Mouse (Mus musculus) liver, adult 2 months (tissue): ENCODE data around the gene Gm20498. TPM values are rescaled to one million over a fixed set of nuclear protein-coding genes. Genes with fewer than 3 reads are reported as not detected.
"Not testable (repeated sequence)": the region's sequence is repeated elsewhere in the genome, so short reads cannot be mapped to it uniquely, and the experiment has no call there.

Source experiments
- DNase-seq: peaks from one replicate; pipeline ENCODE4 v3.0.0-alpha.2; 2011; ENCODE audit warnings: low read depth, low spot score; ENCODE audit errors: extremely low read depth
- H3K27ac ChIP-seq: fragments of 200-500 bp; replicated peaks from 2 replicates; pipeline ENCODE4 v1.5.1; 2012; ENCODE audit warnings: low read depth, mild to moderate bottlenecking, control low read depth, inconsistent platforms, low read length; ENCODE audit not compliant: insufficient read depth
- H3K27me3 ChIP-seq: fragments of 200-500 bp; 2 replicates; pipeline ENCODE4 v1.6.1; 2012; ENCODE audit warnings: mild to moderate bottlenecking, moderate library complexity, low read length, inconsistent platforms; ENCODE audit not compliant: control insufficient read depth, insufficient read depth
- H3K36me3 ChIP-seq: fragments of 200-500 bp; 2 replicates; pipeline ENCODE4 v1.6.1; 2012; ENCODE audit warnings: low read length, inconsistent platforms; ENCODE audit not compliant: control insufficient read depth, insufficient read depth
- H3K4me1 ChIP-seq: fragments of 200-500 bp; 2 replicates; pipeline ENCODE4 v1.6.1; 2011; ENCODE audit warnings: low read length; ENCODE audit not compliant: control insufficient read depth, insufficient read depth
- H3K4me3 ChIP-seq: fragments of 200-500 bp; 2 replicates; pipeline ENCODE4 v1.5.1; 2011; ENCODE audit warnings: low read depth, mild to moderate bottlenecking, control low read depth, low read length, moderate library complexity; ENCODE audit not compliant: insufficient read depth
- H3K79me2 ChIP-seq: fragments of 200-500 bp; 2 replicates; pipeline ENCODE4 v1.6.1; 2012; ENCODE audit warnings: inconsistent platforms, mild to moderate bottlenecking, low read length, moderate library complexity; ENCODE audit not compliant: control insufficient read depth, insufficient read depth
- H3K9ac ChIP-seq: fragments of 200-500 bp; 2 replicates; pipeline ENCODE4 v1.6.1; 2012; ENCODE audit warnings: low read depth, mild to moderate bottlenecking, control low read depth, inconsistent platforms, low read length
- CTCF ChIP-seq: fragments of 200-500 bp; IDR thresholded peaks from 2 replicates; pipeline ENCODE4 v1.5.1; 2011; ENCODE audit warnings: low read depth, low read length, control low read depth
- POLR2A ChIP-seq: fragments of 200-500 bp; IDR thresholded peaks from 2 replicates; pipeline ENCODE4 v1.6.1; 2011; ENCODE audit warnings: low read length, control low read depth; ENCODE audit not compliant: insufficient read depth; ENCODE audit errors: extremely low read depth
- WGBS: fragments of 180-500 bp; shearing (Covaris S2); methylation state at CpG from one replicate; pipeline ENCODE4 v1.1.7; 2018; 5-methylcytosine and 5-hydroxymethylcytosine counted together
- polyA plus RNA-seq: library from polyadenylated mRNA; depleted of rRNA; stranded (reverse); fragments of >200 nt; gene quantifications from 2 replicates; pipeline ENCODE4 v1.2.3, GENCODE M21; 2012
- total RNA-seq: library from RNA; depleted of rRNA; stranded (reverse); fragments of >200 nt; gene quantifications from 2 replicates; pipeline ENCODE4 v1.2.3, GENCODE M21; 2014

Gm20498 gene
- total and polyA plus RNA-seq, 2 experiments = 5.8 to 13.9 TPM

- Histone ChIP-seq H3K4me3 (no peak overlapping the region), H3K79me2 (no peaks in the 10 kb centered on the region), H3K27me3 (no peaks in the 10 kb centered on the region), H3K9ac (no peak overlapping the region), H3K4me1 (no peaks in the 10 kb centered on the region), H3K36me3 (no peaks in the 10 kb centered on the region), H3K27ac (no peak overlapping the region)
- WGBS = 81% methylated on average over 3 of the region's 3 CpGs
- no peak for DNase-seq
- TF ChIP-seq POLR2A (no peak), CTCF (no peak)
These were observed 119.5 kb downstream of the Gm20498 start for GRCm38 (mm10) chr12:81413211-81413610.

GRCm38 (mm10) chr12:81408966-81409365, 123.7 kb downstream of the Gm20498 start:
- H3K4me1 ChIP-seq = no peaks in the 10 kb centered on the region
- DNase-seq = no peak
- WGBS = 87% methylated on average over 3 of the region's 3 CpGs
- no peak overlapping the region for H3K27ac ChIP-seq
- H3K9ac ChIP-seq = no peak overlapping the region
- H3K4me3 ChIP-seq = no peak overlapping the region
- H3K79me2 ChIP-seq = no peaks in the 10 kb centered on the region
- TF ChIP-seq CTCF (no peak), POLR2A (no peak)
- H3K27me3 ChIP-seq = no peaks in the 10 kb centered on the region
- H3K36me3 ChIP-seq = no peaks in the 10 kb centered on the region

GRCm38 (mm10) chr12:81402187-81402586, 130.5 kb downstream of the Gm20498 start:
- H3K79me2 ChIP-seq = no peaks in the 10 kb centered on the region
- H3K9ac ChIP-seq = no peak overlapping the region
- no peaks in the 10 kb centered on the region for H3K36me3 ChIP-seq
- H3K4me1 ChIP-seq = no peaks in the 10 kb centered on the region
- WGBS = 23% methylated on average over 1 of the region's 1 CpGs
- no peak for TF ChIP-seq POLR2A
- peak; percentile 35; the same call in 1 of the 2 replicates for TF ChIP-seq CTCF
- no peak overlapping the region for H3K4me3 ChIP-seq
- no peaks in the 10 kb centered on the region for H3K27me3 ChIP-seq
- DNase-seq = peak; percentile 64
- no peak overlapping the region for H3K27ac ChIP-seq

- H3K27ac ChIP-seq, DNase-seq, H3K79me2 ChIP-seq, H3K36me3 ChIP-seq, H3K9ac ChIP-seq, H3K4me3 ChIP-seq, H3K4me1 ChIP-seq, H3K27me3 ChIP-seq: not testable (repeated sequence)
- 100% methylated on average over 1 of the region's 1 CpGs for WGBS
These were observed 153.3 kb downstream of the Gm20498 start, which contains the start of gene Gm4787 for GRCm38 (mm10) chr12:81379364-81379763. Gene Gm4787 (minus strand): TSS chr12:81379464.

- no peak for DNase-seq
- no peaks in the 10 kb centered on the region for H3K79me2 ChIP-seq
- H3K9ac ChIP-seq = no peak overlapping the region
- H3K27ac ChIP-seq = no peak overlapping the region
- WGBS = 85% methylated on average over 5 of the region's 5 CpGs
- TF ChIP-seq CTCF (no peak), POLR2A (no peak)
- no peaks in the 10 kb centered on the region; the same call in 1 of the 2 replicates for H3K4me1 ChIP-seq
- H3K4me3 ChIP-seq = no peak overlapping the region
- H3K27me3 ChIP-seq = peaks cover 12% of the 10 kb centered on the region
- no peaks in the 10 kb centered on the region for H3K36me3 ChIP-seq
These were observed 198.9 kb downstream of the Gm20498 start for GRCm38 (mm10) chr12:81333841-81334240.

- TF ChIP-seq CTCF = no peak
- no peak for TF ChIP-seq POLR2A
- Histone ChIP-seq H3K27me3 (peaks cover 12% of the 10 kb centered on the region), H3K36me3 (no peaks in the 10 kb centered on the region), H3K4me1 (no peaks in the 10 kb centered on the region; the same call in 1 of the 2 replicates), H3K27ac (no peak within 1 kb of the TSS), H3K79me2 (no peaks in the 10 kb centered on the region), H3K4me3 (peak within 1 kb of the TSS; percentile 25; the same call in 1 of the 2 replicates), H3K9ac (peak within 1 kb of the TSS; percentile 18; the same call in 1 of the 2 replicates)
- WGBS = under 1% methylated on average over 47 of the region's 47 CpGs
- peak; percentile 1 for DNase-seq
These were observed 199.8 kb downstream of the Gm20498 start, which contains the start of gene Slc8a3 for GRCm38 (mm10) chr12:81332875-81333421. Gene Slc8a3 (minus strand): TSS chr12:81333180.
